Mouse (Mus musculus) MEL (cell line): ENCODE measurements around the gene Gas7. TPM values are rescaled to one million over a fixed set of nuclear protein-coding genes. Genes with fewer than 3 reads are reported as not detected.

Source experiments
- DNase-seq: peaks from one replicate; pipeline ENCODE4 v3.0.0; 2011; ENCODE audit warnings: low read depth, low spot score
- H3K27ac ChIP-seq: 2 replicates; pipeline ENCODE4 v1.5.1; 2012; ENCODE audit warnings: low read depth, mild to moderate bottlenecking, control low read depth, low read length, moderate library complexity; ENCODE audit not compliant: control insufficient read depth
- H3K27me3 ChIP-seq, 2 experiments: fragments of 150-350 bp in 1 of 2; sonication (generic) in 1 of 2; 2 replicates each; pipeline ENCODE4 v1.6.1; 2012; ENCODE audit warnings: low read length in 2 of 2, mild to moderate bottlenecking in 2 of 2, improper control_type of control experiment in 1 of 2, moderate library complexity in 1 of 2; ENCODE audit not compliant: insufficient read depth in 2 of 2, control insufficient read depth in 1 of 2
- H3K36me3 ChIP-seq, 2 experiments: 2 replicates each; pipeline ENCODE4 v1.6.1; 2012 to 2014; ENCODE audit warnings: low read length in 2 of 2, improper control_type of control experiment in 1 of 2, inconsistent platforms in 1 of 2, mild to moderate bottlenecking in 1 of 2; ENCODE audit not compliant: insufficient read depth in 2 of 2, control insufficient read depth in 1 of 2
- H3K4me1 ChIP-seq, 2 experiments: fragments of 150-350 bp in 1 of 2; sonication (generic) in 1 of 2; 2 replicates each; pipeline ENCODE4 v1.6.1; 2012; ENCODE audit warnings: low read length in 2 of 2, improper control_type of control experiment in 1 of 2, mild to moderate bottlenecking in 1 of 2; ENCODE audit not compliant: insufficient read depth in 2 of 2, control insufficient read depth in 1 of 2
- H3K4me3 ChIP-seq, 2 experiments: fragments of 150-350 bp in 1 of 2; sonication (generic) in 1 of 2; 2 replicates each; pipeline ENCODE4 v1.5.1; 2012; ENCODE audit warnings: low read depth in 2 of 2, low read length in 2 of 2, mild to moderate bottlenecking in 2 of 2, moderate library complexity in 2 of 2, control low read depth in 1 of 2, improper control_type of control experiment in 1 of 2; ENCODE audit not compliant: control insufficient read depth in 1 of 2, insufficient read depth in 1 of 2
- H3K79me2 ChIP-seq: 2 replicates; pipeline ENCODE4 v1.6.1; 2012; ENCODE audit warnings: mild to moderate bottlenecking, low read length, moderate library complexity; ENCODE audit not compliant: control insufficient read depth, poor library complexity, insufficient read depth
- H3K9ac ChIP-seq: 2 replicates; pipeline ENCODE4 v1.6.1; 2012; ENCODE audit warnings: low read depth, mild to moderate bottlenecking, control low read depth, low read length, moderate library complexity; ENCODE audit not compliant: control insufficient read depth, poor library complexity, severe bottlenecking
- H3K9me3 ChIP-seq: fragments of 150-350 bp; sonication (generic); replicated peaks from 2 replicates; pipeline ENCODE4 v1.6.1; 2012; ENCODE audit warnings: mild to moderate bottlenecking, low read length, improper control_type of control experiment, moderate library complexity; ENCODE audit not compliant: insufficient read depth
- BHLHE40 ChIP-seq: IDR thresholded peaks from 2 replicates; pipeline ENCODE4 v1.6.1; 2012; ENCODE audit warnings: low read depth, mild to moderate bottlenecking, inconsistent platforms, low read length, improper control_type of control experiment, borderline replicate concordance
- CHD2 ChIP-seq: IDR thresholded peaks from 2 replicates; pipeline ENCODE4 v1.6.1; 2011; ENCODE audit warnings: low read length, improper control_type of control experiment
- CTCF ChIP-seq, 3 experiments: IDR thresholded peaks in 2 of 3; conservative IDR thresholded peaks in 1 of 3; 2 replicates each; pipeline ENCODE4 v1.5.1; 2011 to 2012; ENCODE audit warnings: low read length in 3 of 3, low read depth in 2 of 3, mild to moderate bottlenecking in 2 of 3, improper control_type of control experiment in 1 of 3, inconsistent platforms in 1 of 3, mixed read lengths in 1 of 3, moderate library complexity in 1 of 3; ENCODE audit not compliant: control insufficient read depth in 1 of 3, insufficient read depth in 1 of 3, poor library complexity in 1 of 3, severe bottlenecking in 1 of 3
- ELF1 ChIP-seq: IDR thresholded peaks from 2 replicates; pipeline ENCODE4 v1.6.1; 2014; ENCODE audit warnings: low read depth, mild to moderate bottlenecking, inconsistent platforms, low read length, improper control_type of control experiment, moderate library complexity
- EP300 ChIP-seq, 2 experiments: IDR thresholded peaks; 2 replicates each; pipeline ENCODE4 v1.6.1; 2011; ENCODE audit warnings: improper control_type of control experiment in 2 of 2, low read length in 2 of 2, low read depth in 1 of 2, mild to moderate bottlenecking in 1 of 2
- ETS1 ChIP-seq: IDR thresholded peaks from 2 replicates; pipeline ENCODE4 v1.6.1; 2012; ENCODE audit warnings: low read depth, mild to moderate bottlenecking, inconsistent platforms, low read length, improper control_type of control experiment, moderate library complexity
- GABPA ChIP-seq: IDR thresholded peaks from 2 replicates; pipeline ENCODE4 v1.6.1; 2012; ENCODE audit warnings: low read depth, mild to moderate bottlenecking, inconsistent platforms, low read length, improper control_type of control experiment, moderate library complexity
- GATA1 ChIP-seq: IDR thresholded peaks from 2 replicates; pipeline ENCODE4 v1.6.1; 2011; ENCODE audit warnings: low read depth, low read length, improper control_type of control experiment
- JUND ChIP-seq: IDR thresholded peaks from 2 replicates; pipeline ENCODE4 v1.6.1; 2011; ENCODE audit warnings: low read depth, mild to moderate bottlenecking, improper control_type of control experiment, low read length
- KAT2A ChIP-seq: conservative IDR thresholded peaks from 2 replicates; pipeline ENCODE4 v1.6.1; 2012; ENCODE audit warnings: low read depth, low read length, improper control_type of control experiment, inconsistent platforms
- MAX ChIP-seq: IDR thresholded peaks from 2 replicates; pipeline ENCODE4 v1.6.1; 2011; ENCODE audit warnings: low read length, improper control_type of control experiment
- MXI1 ChIP-seq: IDR thresholded peaks from 2 replicates; pipeline ENCODE4 v1.6.1; 2011; ENCODE audit warnings: mild to moderate bottlenecking, low read depth, low read length, improper control_type of control experiment
- MYC ChIP-seq: IDR thresholded peaks from 2 replicates; pipeline ENCODE4 v1.6.1; 2011; ENCODE audit warnings: low read depth, mild to moderate bottlenecking, low read length, improper control_type of control experiment, moderate library complexity
- POLR2AphosphoS5 ChIP-seq: IDR thresholded peaks from 2 replicates; pipeline ENCODE4 v1.6.1; 2012; ENCODE audit warnings: low read depth, borderline replicate concordance, mild to moderate bottlenecking, inconsistent platforms, low read length, moderate library complexity, mixed read lengths
- RAD21 ChIP-seq: IDR thresholded peaks from 2 replicates; pipeline ENCODE4 v1.6.1; 2011; ENCODE audit warnings: mild to moderate bottlenecking, low read depth, low read length, improper control_type of control experiment
- RCOR1 ChIP-seq: IDR thresholded peaks from 2 replicates; pipeline ENCODE4 v1.6.1; 2012; ENCODE audit warnings: low read depth, mild to moderate bottlenecking, inconsistent platforms, low read length, improper control_type of control experiment
- SIN3A ChIP-seq: IDR thresholded peaks from 2 replicates; pipeline ENCODE4 v1.6.1; 2012; ENCODE audit warnings: low read length, improper control_type of control experiment, inconsistent platforms
- SMC3 ChIP-seq: IDR thresholded peaks from 2 replicates; pipeline ENCODE4 v1.6.1; 2011; ENCODE audit warnings: low read depth, low read length, improper control_type of control experiment
- TBP ChIP-seq: IDR thresholded peaks from 2 replicates; pipeline ENCODE4 v1.8.0; 2011; ENCODE audit warnings: low read depth, low read length, improper control_type of control experiment
- USF1 ChIP-seq: IDR thresholded peaks from 2 replicates; pipeline ENCODE4 v1.6.1; 2014; ENCODE audit warnings: low read depth, mild to moderate bottlenecking, inconsistent platforms, low read length, improper control_type of control experiment, moderate library complexity
- ZC3H11A ChIP-seq: IDR thresholded peaks from 2 replicates; pipeline ENCODE4 v1.6.1; 2012; ENCODE audit warnings: low read depth, mild to moderate bottlenecking, inconsistent platforms, low read length, improper control_type of control experiment
- ZMIZ1 ChIP-seq: IDR thresholded peaks from 2 replicates; pipeline ENCODE4 v1.6.1; 2012; ENCODE audit warnings: low read depth, mild to moderate bottlenecking, inconsistent platforms, low read length, improper control_type of control experiment, moderate library complexity
- ZNF384 ChIP-seq: IDR thresholded peaks from 2 replicates; pipeline ENCODE4 v1.6.1; 2012; ENCODE audit warnings: low read depth, mild to moderate bottlenecking, inconsistent platforms, low read length, improper control_type of control experiment
- polyA plus RNA-seq, 2 experiments: library from polyadenylated mRNA; stranded (reverse) in 1 of 2; unstranded in 1 of 2; fragments of >175 nt in 1 of 2; fragments of >200 nt in 1 of 2; gene quantifications; 2 replicates each; pipeline versions ENCODE4 v1.2.1 to v1.2.4; 2012; ENCODE audit warnings: low replicate concordance in 2 of 2, low read depth in 1 of 2; ENCODE audit not compliant: insufficient read length in 2 of 2, insufficient read depth in 1 of 2, missing spikeins in 1 of 2
- total RNA-seq: library from RNA; depleted of rRNA; stranded (reverse); fragments of 300-350 nt; gene quantifications from 2 replicates; pipeline ENCODE4 v1.2.3, GENCODE M21; 2012

Gas7 gene
- total and polyA plus RNA-seq, 3 experiments, result 0.04 TPM; not detected in 2

DNA sequence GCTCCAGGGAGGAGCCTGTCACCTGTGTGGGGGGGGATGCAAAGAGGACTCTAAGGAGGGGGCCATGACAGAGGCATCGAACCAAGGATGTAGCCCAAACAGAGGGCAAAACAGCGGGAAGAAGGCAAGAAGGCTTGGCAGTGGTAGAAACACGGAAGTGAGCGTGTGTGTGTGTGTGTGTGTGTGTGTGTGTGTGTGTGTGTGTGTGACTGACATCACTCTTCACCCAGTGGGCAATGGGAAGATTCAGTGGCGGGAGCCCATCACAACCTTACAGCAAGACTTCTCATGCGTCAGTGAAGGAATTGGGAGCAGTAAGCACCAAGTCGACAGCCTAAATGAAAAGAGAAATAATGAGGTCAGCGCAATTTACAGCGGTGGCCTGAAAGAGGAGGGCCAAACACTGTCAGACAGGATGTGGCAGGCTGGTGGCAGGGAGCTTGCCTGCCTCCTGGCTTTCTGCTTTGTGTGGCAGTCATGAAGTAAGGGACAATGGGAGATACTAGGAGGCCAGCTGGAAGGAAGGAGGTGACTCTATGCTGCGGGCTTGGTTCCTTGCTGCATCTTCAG lies 153.0 kb downstream of the Gas7 start:
- H3K36me3 ChIP-seq, result no peaks in the 10 kb centered on the region
- no peaks in the 10 kb centered on the region for H3K27me3 ChIP-seq
- no peak overlapping the region for H3K9ac ChIP-seq
- no peak for TF ChIP-seq SIN3A
- no peak for TF ChIP-seq CTCF (IDR thresholded peaks at IDR 0.05 in 2 of 3, conservative IDR thresholded peaks at IDR 0.05 in 1 of 3; ENCODE audit: control insufficient read depth in 1 of 3, insufficient read depth in 1 of 3, low read depth in 2 of 3, low read length in 3 of 3, poor library complexity in 1 of 3, severe bottlenecking in 1 of 3)
- no peak overlapping the region for H3K27ac ChIP-seq
- H3K4me1 ChIP-seq, result 0 out of 4 replicates have a peak, but pooled peaks cover 0 to 3% of the 10 kb centered on the region in 2 experiments
- H3K79me2 ChIP-seq, result no peaks in the 10 kb centered on the region
- no peak for DNase-seq
- H3K9me3 ChIP-seq, result no peaks in the 10 kb centered on the region
- no peak overlapping the region for H3K4me3 ChIP-seq

DNA sequence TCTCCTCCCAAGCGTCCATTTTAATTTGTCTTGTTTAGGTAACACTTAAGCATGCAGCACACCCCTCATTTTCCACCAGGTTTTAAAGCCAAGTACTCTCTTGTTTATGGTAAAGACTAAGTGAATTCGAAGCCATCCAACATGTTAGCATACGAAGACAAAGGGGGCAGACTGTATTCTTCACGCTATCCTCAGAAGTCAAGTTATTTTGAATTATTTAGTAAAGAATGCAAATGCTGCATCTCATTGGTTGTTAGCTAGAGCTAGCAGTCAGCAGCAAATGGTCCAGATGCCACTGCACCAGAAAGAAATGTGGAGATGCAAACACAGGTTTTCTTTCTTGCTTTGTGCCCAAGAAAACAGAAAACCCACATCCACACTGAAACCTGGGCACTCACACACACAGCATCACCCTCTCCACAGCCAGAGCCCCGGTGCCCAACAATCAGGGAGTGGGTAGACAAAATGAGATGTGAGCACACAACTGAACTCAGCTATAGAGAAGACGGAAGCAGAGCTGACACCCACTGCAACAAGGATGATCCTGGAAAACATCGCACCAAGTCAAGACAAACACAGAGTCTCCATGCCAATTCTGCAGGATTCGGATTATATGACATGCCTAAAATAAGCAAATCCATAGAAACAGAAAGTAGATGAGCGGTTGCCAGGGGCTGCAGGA lies 157.1 kb downstream of the Gas7 start:
- no peaks in the 10 kb centered on the region for H3K9me3 ChIP-seq

DNA sequence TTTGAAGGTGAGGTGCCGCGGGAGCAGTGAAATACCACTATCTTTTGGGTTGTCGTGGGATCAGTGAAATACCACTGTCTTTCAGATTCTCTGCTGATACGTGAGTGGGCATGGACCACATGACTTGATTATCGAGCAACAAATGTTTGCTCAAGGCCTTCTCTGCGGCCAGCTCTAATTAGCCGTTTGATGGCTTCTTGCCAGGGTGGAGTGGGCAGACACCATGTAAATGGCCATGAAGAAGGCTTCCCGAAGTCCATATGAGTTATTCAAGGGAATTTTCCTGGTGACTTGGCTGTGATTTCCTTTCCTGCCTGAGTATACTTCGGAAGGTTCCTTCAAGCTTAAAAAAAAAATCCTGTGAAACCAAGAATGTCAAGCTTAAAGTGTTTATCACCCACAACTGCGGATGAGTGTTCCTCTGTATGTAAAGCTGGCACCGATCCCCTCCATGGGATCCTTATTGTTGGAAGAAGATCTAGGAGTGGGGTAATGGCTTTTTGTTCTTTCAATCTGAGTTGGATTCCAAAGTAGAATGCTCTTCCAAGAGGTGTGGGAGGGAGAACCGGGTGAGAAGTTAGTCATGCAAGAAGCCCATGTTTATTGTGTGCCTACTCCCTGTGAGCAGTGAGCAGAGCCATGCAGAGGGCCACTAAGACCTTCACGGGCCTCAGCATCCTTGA lies 161.5 kb downstream of the Gas7 start:
- Histone ChIP-seq H3K9ac (no peak overlapping the region), H3K36me3 (no peaks in the 10 kb centered on the region), H3K9me3 (no peaks in the 10 kb centered on the region), H3K4me1 (no peaks in the 10 kb centered on the region), H3K27ac (no peak overlapping the region), H3K79me2 (no peaks in the 10 kb centered on the region), H3K4me3 (no peak overlapping the region), H3K27me3 (no peaks in the 10 kb centered on the region)
- no peak for DNase-seq
- no peak for TF ChIP-seq MYC
- no peak for TF ChIP-seq ZMIZ1
- TF ChIP-seq MXI1, result no peak
- no peak for TF ChIP-seq ZNF384
- TF ChIP-seq SMC3, result no peak
- TF ChIP-seq CHD2, result no peak
- TF ChIP-seq ELF1, result no peak
- TF ChIP-seq EP300 (IDR thresholded peaks at IDR 0.05; ENCODE audit: low read depth in 1 of 2, low read length in 2 of 2), result no peak
- TF ChIP-seq GABPA, result no peak
- no peak for TF ChIP-seq KAT2A
- no peak for TF ChIP-seq ETS1
- no peak for TF ChIP-seq RAD21
- TF ChIP-seq MAX, result no peak
- no peak for TF ChIP-seq BHLHE40
- no peak for TF ChIP-seq GATA1
- no peak for TF ChIP-seq POLR2AphosphoS5
- TF ChIP-seq JUND, result no peak

More for the DNA sequence above, 157.1 kb downstream of the Gas7 start:
- no peaks in the 10 kb centered on the region for H3K27me3 ChIP-seq
- H3K4me1 ChIP-seq, result no peaks in the 10 kb centered on the region
- H3K79me2 ChIP-seq, result no peaks in the 10 kb centered on the region
- H3K27ac ChIP-seq, result no peak overlapping the region
- DNase-seq, result no peak
- H3K36me3 ChIP-seq, result no peaks in the 10 kb centered on the region
- no peak overlapping the region for H3K4me3 ChIP-seq
- TF ChIP-seq RCOR1, result no peak
- no peak for TF ChIP-seq TBP
- TF ChIP-seq GABPA, result no peak
- TF ChIP-seq ELF1, result no peak
- TF ChIP-seq USF1, result no peak
- no peak for TF ChIP-seq ZC3H11A
- no peak overlapping the region for H3K9ac ChIP-seq
